Mouse (Mus musculus): Measurements from ENCODE around the gene Stbd1. TPM values are rescaled to one million over a fixed set of nuclear protein-coding genes. Genes with fewer than 3 reads are reported as not detected.

The Stbd1 gene
- total and polyA plus RNA-seq, 3 experiments = 1.2 to 5.2 (median 2.5) TPM

DNA sequence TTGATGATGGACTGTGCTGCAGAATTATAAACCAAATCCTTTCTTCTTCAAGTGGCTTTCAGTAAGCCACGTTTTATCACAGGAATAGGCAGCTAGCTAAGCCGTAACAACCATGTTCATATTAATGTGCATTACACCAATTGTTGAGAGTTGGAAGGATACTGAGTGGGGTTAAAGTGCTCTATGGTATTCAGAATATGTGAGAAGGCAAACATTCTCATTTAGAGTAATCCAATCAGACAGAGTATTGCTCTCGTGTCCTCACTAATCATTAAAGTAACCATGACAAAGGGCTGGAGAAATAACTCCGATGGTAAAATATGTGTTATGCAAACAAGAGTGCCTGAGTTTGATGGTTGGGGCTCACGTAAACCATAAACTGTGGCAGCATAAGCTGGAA is 19.0 kb downstream of the Stbd1 start:
- Histone ChIP-seq H3K27me3 (ENCODE audit: control insufficient read depth, insufficient read depth, low read length) (no peaks in the 10 kb centered on the region), H3K9ac (ENCODE audit: low read depth, low read length) (no peak overlapping the region), H3K27ac (no peak overlapping the region), H3K4me1 (ENCODE audit: control insufficient read depth, insufficient read depth, low read length) (no peaks in the 10 kb centered on the region), H3K79me2 (replicated peaks; ENCODE audit: control insufficient read depth, insufficient read depth, low read length) (no peaks in the 10 kb centered on the region), H3K4me3 (no peak overlapping the region), H3K36me3 (ENCODE audit: control insufficient read depth, insufficient read depth, low read length) (no peaks in the 10 kb centered on the region)
- no peak for DNase-seq
- 83% methylated on average over 5 of the region's 5 CpGs for WGBS
- intact Hi-C loops (cut with DNase I) = no loop called here
- TF ChIP-seq CTCF (IDR thresholded peaks at IDR 0.05) (no peak), POLR2A (IDR thresholded peaks at IDR 0.05; ENCODE audit: insufficient read depth, low read depth, low read length) (no peak), EP300 (IDR thresholded peaks at IDR 0.05; ENCODE audit: insufficient read depth, low read depth, low read length) (no peak)

DNA sequence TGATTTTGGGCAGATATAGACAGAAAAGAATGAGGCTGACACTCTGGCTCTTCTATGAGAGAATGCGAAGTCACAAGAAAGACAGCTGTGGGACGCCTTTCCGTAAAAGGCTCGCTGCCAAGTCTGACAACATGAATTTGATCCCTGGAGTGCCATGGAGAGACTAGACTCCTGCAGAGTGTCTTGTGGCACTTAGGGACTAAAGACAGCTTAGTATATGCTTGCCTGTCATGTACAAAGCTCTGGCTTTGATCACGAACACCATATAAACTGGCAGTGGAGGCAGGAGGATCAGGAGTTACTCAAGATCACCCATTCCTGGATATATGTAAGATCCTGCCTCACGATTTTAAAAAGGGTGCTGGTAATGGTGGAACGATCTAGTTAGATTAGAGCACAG is 25.1 kb downstream of the Stbd1 start:
- Histone ChIP-seq H3K4me1 (ENCODE audit: control insufficient read depth, insufficient read depth, low read length) (no peaks in the 10 kb centered on the region), H3K27ac (no peak overlapping the region), H3K27me3 (ENCODE audit: control insufficient read depth, insufficient read depth, low read length) (no peaks in the 10 kb centered on the region), H3K79me2 (replicated peaks; ENCODE audit: control insufficient read depth, insufficient read depth, low read length) (no peaks in the 10 kb centered on the region), H3K36me3 (ENCODE audit: control insufficient read depth, insufficient read depth, low read length) (no peaks in the 10 kb centered on the region), H3K4me3 (no peak overlapping the region), H3K9ac (ENCODE audit: low read depth, low read length) (no peak overlapping the region)
- intact Hi-C loops (cut with DNase I) = no loop called here
- DNase-seq = no peak
- WGBS = 35% methylated on average over 7 of the region's 7 CpGs
- TF ChIP-seq CTCF (IDR thresholded peaks at IDR 0.05) (no peak), POLR2A (IDR thresholded peaks at IDR 0.05; ENCODE audit: insufficient read depth, low read depth, low read length) (no peak), EP300 (IDR thresholded peaks at IDR 0.05; ENCODE audit: insufficient read depth, low read depth, low read length) (no peak)

DNA sequence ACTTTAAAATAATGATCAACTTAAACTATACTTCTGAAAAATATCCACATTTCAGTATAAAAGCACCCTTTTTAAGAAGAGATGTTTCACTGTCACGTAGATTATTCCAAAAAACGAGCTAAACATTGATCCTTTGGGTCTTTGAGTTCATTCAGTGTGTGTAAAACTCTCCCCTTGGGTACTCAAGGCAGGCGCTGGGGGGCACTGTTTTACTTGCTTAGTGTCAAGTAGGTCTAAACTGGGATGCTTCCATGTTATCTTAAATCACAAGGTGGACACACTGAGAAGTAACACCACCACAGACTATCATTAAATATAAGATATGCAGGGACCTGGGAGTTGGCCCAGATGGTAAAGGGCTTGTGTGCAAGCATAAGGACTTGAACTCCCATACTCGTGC is 30.7 kb downstream of the Stbd1 start:
- intact Hi-C loops (cut with DNase I) = no loop called here
- DNase-seq = no peak
- Histone ChIP-seq H3K4me3 (no peak overlapping the region), H3K27ac (no peak overlapping the region), H3K27me3 (ENCODE audit: control insufficient read depth, insufficient read depth, low read length) (no peaks in the 10 kb centered on the region), H3K4me1 (ENCODE audit: control insufficient read depth, insufficient read depth, low read length) (no peaks in the 10 kb centered on the region), H3K9ac (ENCODE audit: low read depth, low read length) (no peak overlapping the region), H3K36me3 (ENCODE audit: control insufficient read depth, insufficient read depth, low read length) (no peaks in the 10 kb centered on the region), H3K79me2 (replicated peaks; ENCODE audit: control insufficient read depth, insufficient read depth, low read length) (no peaks in the 10 kb centered on the region)
- WGBS = 61% methylated on average over 4 of the region's 4 CpGs
- TF ChIP-seq CTCF (IDR thresholded peaks at IDR 0.05) = no peak

DNA sequence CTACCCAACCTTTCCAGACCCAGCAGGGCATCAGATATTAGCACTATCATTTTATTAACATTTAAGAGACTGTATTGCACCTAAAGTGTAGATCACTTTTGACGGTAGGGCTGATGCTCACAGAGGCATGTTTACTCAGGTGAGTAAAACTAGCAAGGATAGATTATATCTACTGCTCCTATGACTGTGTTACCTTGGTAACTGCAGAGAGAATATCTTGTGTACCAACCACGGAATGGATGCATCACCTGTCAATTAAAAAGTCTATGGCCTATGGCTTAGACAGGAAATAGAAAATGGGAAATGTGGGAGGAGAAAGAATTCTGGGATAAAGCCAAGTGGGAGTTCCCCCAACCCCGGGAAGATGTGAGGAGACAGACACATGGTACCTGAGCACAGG is 32.1 kb downstream of the Stbd1 start:
- H3K27ac ChIP-seq = no peak overlapping the region
- H3K4me1 ChIP-seq (ENCODE audit: control insufficient read depth, insufficient read depth, low read length) = no peaks in the 10 kb centered on the region
- H3K79me2 ChIP-seq (replicated peaks; ENCODE audit: control insufficient read depth, insufficient read depth, low read length) = no peaks in the 10 kb centered on the region
- H3K36me3 ChIP-seq (ENCODE audit: control insufficient read depth, insufficient read depth, low read length) = no peaks in the 10 kb centered on the region
- no peak overlapping the region for H3K9ac ChIP-seq (ENCODE audit: low read depth, low read length)
- DNase-seq = no peak
- no peak overlapping the region for H3K4me3 ChIP-seq
- 68% methylated on average over 3 of the region's 3 CpGs for WGBS
- H3K27me3 ChIP-seq (ENCODE audit: control insufficient read depth, insufficient read depth, low read length) = no peaks in the 10 kb centered on the region
- TF ChIP-seq EP300 (IDR thresholded peaks at IDR 0.05; ENCODE audit: insufficient read depth, low read depth, low read length) (no peak), POLR2A (IDR thresholded peaks at IDR 0.05; ENCODE audit: insufficient read depth, low read depth, low read length) (no peak), CTCF (IDR thresholded peaks at IDR 0.05) (no peak)
- intact Hi-C loops (cut with DNase I) = no loop called here

DNA sequence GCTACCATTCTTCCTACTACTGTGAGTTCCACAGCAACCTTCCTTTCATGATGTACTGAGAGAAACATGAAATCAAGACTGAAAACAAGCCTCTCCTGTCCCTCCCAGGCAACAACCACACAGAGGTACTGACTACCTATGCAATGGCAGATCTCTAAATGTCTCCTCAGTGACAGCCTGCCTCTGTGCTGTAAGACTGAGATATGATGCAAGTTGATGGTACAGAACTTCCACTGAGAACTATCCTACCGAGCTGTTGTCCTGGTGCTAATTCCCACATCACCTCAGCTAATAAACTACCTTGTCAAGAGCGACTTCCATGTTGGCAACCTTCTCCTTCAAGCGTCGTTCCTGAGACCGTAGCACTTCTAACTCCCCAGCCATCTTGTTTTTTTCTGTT is 33.0 kb downstream of the Stbd1 start:
- no peaks in the 10 kb centered on the region for H3K36me3 ChIP-seq (ENCODE audit: control insufficient read depth, insufficient read depth, low read length)
- intact Hi-C loops (cut with DNase I) = no loop called here
- 84% methylated on average over 5 of the region's 5 CpGs for WGBS
- no peaks in the 10 kb centered on the region for H3K79me2 ChIP-seq (replicated peaks; ENCODE audit: control insufficient read depth, insufficient read depth, low read length)
- H3K27ac ChIP-seq = no peak overlapping the region
- TF ChIP-seq POLR2A (IDR thresholded peaks at IDR 0.05; ENCODE audit: insufficient read depth, low read depth, low read length) (no peak), EP300 (IDR thresholded peaks at IDR 0.05; ENCODE audit: insufficient read depth, low read depth, low read length) (no peak), CTCF (IDR thresholded peaks at IDR 0.05) (no peak)
- H3K4me3 ChIP-seq = no peak overlapping the region
- H3K4me1 ChIP-seq (ENCODE audit: control insufficient read depth, insufficient read depth, low read length) = no peaks in the 10 kb centered on the region
- no peaks in the 10 kb centered on the region for H3K27me3 ChIP-seq (ENCODE audit: control insufficient read depth, insufficient read depth, low read length)
- DNase-seq = no peak
- no peak overlapping the region for H3K9ac ChIP-seq (ENCODE audit: low read depth, low read length)

- no peaks in the 10 kb centered on the region for H3K27me3 ChIP-seq (ENCODE audit: control insufficient read depth, insufficient read depth, low read length)
- no peak overlapping the region for H3K27ac ChIP-seq
- H3K79me2 ChIP-seq (replicated peaks; ENCODE audit: control insufficient read depth, insufficient read depth, low read length) = no peaks in the 10 kb centered on the region
- WGBS = 74% methylated on average over 3 of the region's 3 CpGs
- TF ChIP-seq POLR2A (IDR thresholded peaks at IDR 0.05; ENCODE audit: insufficient read depth, low read depth, low read length) (no peak), CTCF (IDR thresholded peaks at IDR 0.05) (no peak), EP300 (IDR thresholded peaks at IDR 0.05; ENCODE audit: insufficient read depth, low read depth, low read length) (no peak)
- H3K9ac ChIP-seq (ENCODE audit: low read depth, low read length) = no peak overlapping the region
- DNase-seq = no peak
- H3K4me3 ChIP-seq = no peak overlapping the region
- no peaks in the 10 kb centered on the region for H3K4me1 ChIP-seq (ENCODE audit: control insufficient read depth, insufficient read depth, low read length)
- intact Hi-C loops (cut with DNase I) = no loop called here
- H3K36me3 ChIP-seq (ENCODE audit: control insufficient read depth, insufficient read depth, low read length) = no peaks in the 10 kb centered on the region
Observed at GRCm38 (mm10) chr5:92640861-92641260, 38.0 kb downstream of the Stbd1 start.

Other genes starting within 250 kb of the Stbd1 start
- gene Nup54, start 167.8 kb upstream of the Stbd1 start, total RNA-seq (2021) = 10 to 100 TPM; 14.5 to 20.9 TPM
- 11.1 and 19.9 TPM in 2 replicates for gene Nup54, start 167.8 kb upstream of the Stbd1 start, polyA plus RNA-seq (2012; rRNA removed)
- gene Scarb2, start 96.2 kb upstream of the Stbd1 start, total RNA-seq (2021) = 10 to 100 TPM; 76.7 to 85.9 TPM
- 38.5 and 74.6 TPM in 2 replicates for gene Scarb2, start 96.2 kb upstream of the Stbd1 start, polyA plus RNA-seq (2012; rRNA removed)
- gene Fam47e, start 48.0 kb upstream of the Stbd1 start, total RNA-seq (2021) = not detected
- gene Fam47e, start 48.0 kb upstream of the Stbd1 start, polyA plus RNA-seq (2012; rRNA removed) = 0.23 TPM in 1 of 2 replicates, not detected in the other
- under 1 TPM in 1 of 2 experiments, not detected in 1; 0.09 TPM for gene Ccdc158, start 72.2 kb downstream of the Stbd1 start, total RNA-seq (2021)
- gene Ccdc158, start 72.2 kb downstream of the Stbd1 start, polyA plus RNA-seq (2012; rRNA removed) = 0.18 TPM in 1 of 2 replicates, not detected in the other
- 10 to 100 TPM; 32.8 to 38.5 TPM for gene Shroom3, start 80.4 kb downstream of the Stbd1 start, total RNA-seq (2021)
- 31.4 and 32.8 TPM in 2 replicates for gene Shroom3, start 80.4 kb downstream of the Stbd1 start, polyA plus RNA-seq (2012; rRNA removed)

All from heart, adult 2 months (tissue).